Mouse (Mus musculus) hindbrain, embryonic 14.5 days (tissue): Measurements from ENCODE around the gene Larp4b. TPM values are rescaled to one million over a fixed set of nuclear protein-coding genes. Genes with fewer than 3 reads are reported as not detected.

Source experiments
- ATAC-seq: fragments of 200-750 bp; cut with Nextera tagmentation; 2 replicates; pipeline ENCODE4 v1.8.0; 2017; ENCODE audit warnings: moderate number of reproducible peaks, mild to moderate bottlenecking, moderate TSS enrichment, moderate library complexity; ENCODE audit not compliant: low FRiP score
- DNase-seq: peaks from one replicate; pipeline ENCODE4 v3.0.0-alpha.2; 2015; ENCODE audit warnings: low spot score
- H3K27ac ChIP-seq: fragments of 300-500 bp; sonication (generic); 2 replicates; pipeline ENCODE4 v1.5.1; 2014; ENCODE audit warnings: mild to moderate bottlenecking, moderate library complexity
- H3K27me3 ChIP-seq: fragments of 300-500 bp; sonication (generic); 2 replicates; pipeline ENCODE4 v1.6.1; 2014; ENCODE audit warnings: mild to moderate bottlenecking, low read length, mixed read lengths; ENCODE audit not compliant: control insufficient read depth, insufficient read depth
- H3K36me3 ChIP-seq: fragments of 300-500 bp; sonication (generic); replicated peaks from 2 replicates; pipeline ENCODE4 v1.6.1; 2014; ENCODE audit not compliant: control insufficient read depth, insufficient read depth
- H3K4me1 ChIP-seq: fragments of 300-500 bp; sonication (generic); replicated peaks from 2 replicates; pipeline ENCODE4 v1.6.1; 2014; ENCODE audit warnings: antibody characterized with exemption, low read length, mixed read lengths; ENCODE audit not compliant: control insufficient read depth, insufficient read depth
- H3K4me2 ChIP-seq: fragments of 300-500 bp; sonication (generic); replicated peaks from 2 replicates; pipeline ENCODE4 v1.6.1; 2014; ENCODE audit warnings: mild to moderate bottlenecking, moderate library complexity
- H3K4me3 ChIP-seq: fragments of 300-500 bp; sonication (generic); replicated peaks from 2 replicates; pipeline ENCODE4 v1.5.1; 2014; ENCODE audit warnings: mild to moderate bottlenecking, low read length
- H3K9ac ChIP-seq: fragments of 300-500 bp; sonication (generic); 2 replicates; pipeline ENCODE4 v1.6.1; 2014
- H3K9me3 ChIP-seq: fragments of 300-500 bp; sonication (generic); 2 replicates; pipeline ENCODE4 v1.6.1; 2016; ENCODE audit warnings: low read length; ENCODE audit not compliant: control insufficient read depth
- WGBS: fragments of 180-500 bp; shearing (Covaris S2); extraction: QIAGEN DNeasy Blood & Tissue Kit; methylation state at CpG from one replicate; pipeline ENCODE4 v1.1.7; 2014; 5-methylcytosine and 5-hydroxymethylcytosine counted together
- polyA plus RNA-seq: library from polyadenylated mRNA; unstranded; fragments of >200 nt; fragmentation: Nextera tagmentation; extraction: Ambion mirVana; gene quantifications from 2 replicates; pipeline ENCODE4 v1.2.1, GENCODE M21; 2014

The Larp4b gene
- polyA plus RNA-seq, 1 experiment from 2014 or later, result 48.0 TPM

DNA sequence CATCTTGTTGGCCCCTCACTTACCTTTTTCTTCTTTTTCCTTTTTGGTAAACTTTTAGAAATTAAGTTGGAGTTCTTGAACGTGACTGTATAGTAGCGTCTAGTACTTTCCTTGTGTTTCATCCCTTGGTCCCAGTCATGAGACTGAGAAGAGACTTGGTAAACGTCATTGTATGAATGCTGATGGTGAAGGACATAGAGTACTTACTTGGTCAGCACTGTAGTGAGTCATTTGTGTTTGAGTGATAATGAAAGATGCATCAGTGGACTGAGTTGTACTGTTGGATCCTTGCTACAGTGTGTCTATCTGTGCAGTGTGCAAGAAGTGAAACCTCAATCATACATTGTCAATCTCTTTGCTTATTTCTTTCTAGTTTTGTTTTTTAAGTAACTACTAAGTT lies 20.1 kb downstream of the Larp4b start:
- Histone ChIP-seq H3K9me3 (no peaks in the 10 kb centered on the region), H3K36me3 (peaks cover 4% of the 10 kb centered on the region; the same call in 1 of the 2 replicates), H3K4me3 (no peak overlapping the region), H3K27ac (no peak overlapping the region), H3K4me2 (no peak overlapping the region), H3K27me3 (no peaks in the 10 kb centered on the region), H3K4me1 (no peaks in the 10 kb centered on the region), H3K9ac (no peak overlapping the region)
- ATAC-seq, result no peak
- 94% methylated on average over 3 of the region's 3 CpGs for WGBS
- no peak for DNase-seq

- H3K9me3 ChIP-seq, result no peaks in the 10 kb centered on the region
- no peak overlapping the region for H3K4me3 ChIP-seq
- 87% methylated on average over 10 of the region's 10 CpGs for WGBS
- H3K27me3 ChIP-seq, result no peaks in the 10 kb centered on the region
- no peak overlapping the region for H3K9ac ChIP-seq
- H3K36me3 ChIP-seq, result peaks cover 35% of the 10 kb centered on the region
- no peak overlapping the region for H3K27ac ChIP-seq
- DNase-seq (no peak), ATAC-seq (no peak)
- no peaks in the 10 kb centered on the region for H3K4me1 ChIP-seq
- no peak overlapping the region for H3K4me2 ChIP-seq
These were observed 27.3 kb downstream of the Larp4b start for GRCm38 (mm10) chr13:9120835-9121542.

DNA sequence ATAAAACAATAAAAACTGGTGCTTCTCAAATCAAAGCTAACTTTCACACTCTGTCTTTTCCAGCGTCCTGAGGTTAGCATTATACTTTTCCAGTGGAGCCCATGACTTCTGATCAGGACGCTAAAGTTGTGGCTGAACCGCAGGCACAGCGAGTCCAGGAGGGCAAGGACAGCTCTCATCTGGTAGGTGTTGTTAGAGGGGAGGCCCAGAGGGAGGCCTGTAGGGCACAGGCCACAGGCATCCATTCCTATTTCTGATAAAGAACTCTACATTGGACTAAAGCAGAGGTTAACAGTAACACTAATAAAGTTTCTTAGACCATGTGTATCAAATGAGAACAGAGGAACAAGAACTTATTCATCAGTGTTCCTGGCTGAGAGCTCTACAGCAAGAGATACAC lies 28.4 kb downstream of the Larp4b start:
- no peak for ATAC-seq
- 93% methylated on average over 4 of the region's 4 CpGs for WGBS
- DNase-seq, result no peak
- H3K4me1 ChIP-seq, result no peaks in the 10 kb centered on the region
- H3K4me2 ChIP-seq, result no peak overlapping the region
- no peaks in the 10 kb centered on the region for H3K27me3 ChIP-seq
- H3K27ac ChIP-seq, result no peak overlapping the region
- no peak overlapping the region for H3K9ac ChIP-seq
- H3K9me3 ChIP-seq, result no peaks in the 10 kb centered on the region
- H3K36me3 ChIP-seq, result peaks cover 43% of the 10 kb centered on the region
- H3K4me3 ChIP-seq, result no peak overlapping the region

DNA sequence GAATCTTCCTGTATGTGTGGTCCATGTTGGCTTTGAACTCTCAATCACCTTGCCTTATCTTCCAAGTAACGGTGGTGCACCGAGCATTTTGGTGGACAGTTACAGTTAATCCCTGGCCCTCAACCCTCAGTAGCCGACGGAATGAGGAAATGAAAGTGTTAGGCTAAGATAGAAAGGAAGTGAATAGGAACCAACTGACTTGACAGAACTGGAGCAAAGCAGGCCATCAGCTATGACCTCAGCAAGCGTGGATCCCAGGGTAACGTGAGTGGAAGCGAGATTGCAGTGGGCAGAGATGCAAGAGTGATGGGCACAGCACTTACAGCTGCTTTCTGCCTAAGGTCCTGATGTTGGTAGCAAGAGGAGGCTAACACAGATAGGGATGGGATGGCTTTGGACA lies 31.5 kb downstream of the Larp4b start:
- 94% methylated on average over 7 of the region's 7 CpGs for WGBS
- no peaks in the 10 kb centered on the region for H3K9me3 ChIP-seq
- H3K4me1 ChIP-seq, result no peaks in the 10 kb centered on the region
- no peak overlapping the region for H3K4me3 ChIP-seq
- no peak overlapping the region for H3K4me2 ChIP-seq
- ATAC-seq (no peak), DNase-seq (no peak)
- H3K36me3 ChIP-seq, result peaks cover 74% of the 10 kb centered on the region
- H3K27me3 ChIP-seq, result no peaks in the 10 kb centered on the region
- H3K27ac ChIP-seq, result no peak overlapping the region
- no peak overlapping the region for H3K9ac ChIP-seq

DNA sequence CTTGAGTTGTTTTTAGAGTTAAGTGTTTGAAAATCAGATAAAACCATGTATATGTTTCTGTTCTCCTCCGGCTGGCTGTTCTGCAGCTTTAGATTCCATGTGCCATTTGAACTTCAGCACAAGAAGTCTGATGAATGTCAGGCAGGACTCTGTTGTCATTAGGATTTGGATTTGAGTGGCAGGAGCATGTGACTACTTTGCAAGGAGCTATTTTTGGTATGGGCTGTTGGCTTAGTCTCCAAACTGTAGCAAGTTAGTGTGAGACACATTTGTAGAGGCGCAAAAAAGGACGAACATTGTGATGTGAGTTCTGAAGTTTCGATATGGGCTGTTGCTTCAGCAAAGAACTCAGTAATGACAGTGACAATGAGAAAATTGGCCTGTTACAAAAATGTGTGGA lies 34.0 kb downstream of the Larp4b start:
- ATAC-seq, result no peak
- H3K36me3 ChIP-seq, result peaks cover 86% of the 10 kb centered on the region
- 95% methylated on average over 4 of the region's 4 CpGs for WGBS

GRCm38 (mm10) chr13:9128707-9129314 lies 35.1 kb downstream of the Larp4b start:
- H3K27me3 ChIP-seq, result no peaks in the 10 kb centered on the region
- no peak overlapping the region for H3K9ac ChIP-seq
- H3K9me3 ChIP-seq, result no peaks in the 10 kb centered on the region
- peaks cover 78% of the 10 kb centered on the region for H3K36me3 ChIP-seq
- WGBS, result 96% methylated on average over 6 of the region's 6 CpGs
- no peak for DNase-seq
- H3K4me3 ChIP-seq, result no peak overlapping the region
- H3K27ac ChIP-seq, result no peak overlapping the region
- no peak overlapping the region for H3K4me2 ChIP-seq
- no peaks in the 10 kb centered on the region for H3K4me1 ChIP-seq
- ATAC-seq, result no peak

More for the DNA sequence above, 34.0 kb downstream of the Larp4b start:
- H3K9me3 ChIP-seq, result no peaks in the 10 kb centered on the region
- no peak for DNase-seq
- no peak overlapping the region for H3K9ac ChIP-seq
- no peaks in the 10 kb centered on the region for H3K27me3 ChIP-seq
- H3K4me1 ChIP-seq, result no peaks in the 10 kb centered on the region
- no peak overlapping the region for H3K4me3 ChIP-seq
- no peak overlapping the region for H3K4me2 ChIP-seq
- H3K27ac ChIP-seq, result no peak overlapping the region

DNA sequence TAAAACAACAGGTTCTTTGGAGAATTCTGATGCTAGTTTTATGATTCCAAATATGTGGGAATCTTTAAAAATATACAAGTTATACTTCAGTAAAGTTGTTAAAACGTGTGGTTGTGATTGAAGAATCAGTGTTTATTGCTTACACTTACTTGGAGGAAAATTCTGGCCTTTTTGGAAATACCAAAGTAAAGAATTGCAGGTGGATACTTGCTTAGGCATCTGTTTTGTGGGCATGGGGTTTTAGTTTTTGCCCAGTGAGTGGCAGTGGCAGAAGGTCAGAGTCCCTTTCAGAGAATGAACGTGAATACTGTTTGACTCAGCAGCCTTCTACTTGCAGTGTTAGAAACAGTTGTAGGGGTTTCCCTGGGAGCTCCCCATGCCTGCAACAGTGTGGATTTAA lies 40.7 kb downstream of the Larp4b start:
- peaks cover 47% of the 10 kb centered on the region for H3K36me3 ChIP-seq
- no peaks in the 10 kb centered on the region for H3K9me3 ChIP-seq
- H3K4me2 ChIP-seq, result no peak overlapping the region
- no peak overlapping the region for H3K4me3 ChIP-seq
- no peaks in the 10 kb centered on the region for H3K4me1 ChIP-seq
- no peaks in the 10 kb centered on the region for H3K27me3 ChIP-seq
- H3K9ac ChIP-seq, result no peak overlapping the region
- ATAC-seq (no peak), DNase-seq (no peak)
- H3K27ac ChIP-seq, result no peak overlapping the region
- 83% methylated on average over 2 of the region's 2 CpGs for WGBS

DNA sequence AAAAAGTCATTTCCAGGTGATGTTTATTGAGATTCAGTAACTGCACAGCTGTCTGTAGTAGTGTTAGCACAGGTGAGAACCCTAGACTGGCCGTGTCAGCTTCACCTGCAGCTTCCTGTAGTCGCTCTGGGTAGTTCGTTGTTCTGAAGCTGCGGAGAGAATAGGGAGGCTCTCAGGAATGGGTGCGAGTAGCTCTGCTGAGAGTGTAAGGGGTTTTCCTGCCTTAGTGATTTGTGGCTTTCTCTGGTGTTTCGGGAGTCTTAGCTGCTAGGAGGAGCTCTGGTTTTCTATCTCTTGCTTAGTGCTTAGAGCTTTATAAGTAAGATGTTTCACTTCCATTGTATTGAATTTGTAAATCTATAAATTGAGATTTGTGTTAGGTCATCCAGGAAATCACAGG lies 42.4 kb downstream of the Larp4b start:
- Histone ChIP-seq H3K27ac (no peak overlapping the region), H3K9ac (no peak overlapping the region), H3K4me1 (no peaks in the 10 kb centered on the region), H3K4me2 (no peak overlapping the region), H3K27me3 (no peaks in the 10 kb centered on the region), H3K9me3 (no peaks in the 10 kb centered on the region), H3K4me3 (no peak overlapping the region), H3K36me3 (peaks cover 42% of the 10 kb centered on the region)
- ATAC-seq (no peak), DNase-seq (no peak)
- WGBS, result 91% methylated on average over 6 of the region's 6 CpGs

- Histone ChIP-seq H3K9me3 (no peaks in the 10 kb centered on the region), H3K9ac (no peak overlapping the region), H3K27me3 (no peaks in the 10 kb centered on the region), H3K27ac (no peak overlapping the region), H3K4me2 (no peak overlapping the region), H3K4me1 (no peaks in the 10 kb centered on the region), H3K36me3 (peaks cover 43% of the 10 kb centered on the region), H3K4me3 (no peak overlapping the region)
- ATAC-seq (no peak), DNase-seq (no peak)
- WGBS, result 71% methylated on average over 4 of the region's 4 CpGs
These were observed 43.1 kb downstream of the Larp4b start for GRCm38 (mm10) chr13:9136733-9137132.
